Mouse (Mus musculus) Patski (cell line): ENCODE data around the gene Rtn4. TPM values are rescaled to one million over a fixed set of nuclear protein-coding genes. Genes with fewer than 3 reads are reported as not detected.

Experiments used
- ATAC-seq: fragments of 100-300 bp; one replicate; pipeline ENCODE4 v1.8.0; 2021
- CTCF ChIA-PET: fragments of 350-600 bp; sonication (Branson Sonifier 250); formaldehyde crosslinking; loops from one replicate; lab custom pipeline; 2022; ENCODE audit warnings: inconsistent platforms; lab: Charles Lee
- POLR2A ChIA-PET: fragments of 350-600 bp; sonication (Branson Sonifier 250); formaldehyde crosslinking; loops from one replicate; lab custom pipeline; 2022; ENCODE audit warnings: antibody characterized with exemption, inconsistent platforms; lab: Charles Lee
- DNase-seq: peaks from one replicate; pipeline ENCODE4 v3.0.0-alpha.2; 2011; ENCODE audit warnings: low read depth, low spot score
- H3K27me3 ChIP-seq: fragments of 371-371 bp; one replicate; pipeline ENCODE4 v1.5.1; 2021
- CTCF ChIP-seq: fragments of 100-300 bp; IDR thresholded peaks from one replicate; pipeline ENCODE4 v1.5.1; 2021
- in situ Hi-C: fragments of 300-500 bp; cut with MboI; formaldehyde crosslinking; loops from 3 replicates; pipeline ENCODE4 v1.11.1; 2018; ENCODE audit warnings: low pct_unique_long_range_greater_than_20kb, mixed read lengths
- polyA plus RNA-seq: library from polyadenylated mRNA; unstranded; gene quantifications from one replicate; pipeline ENCODE4 v1.2.3, GENCODE M21; 2021

The Rtn4 gene
- polyA plus RNA-seq, 1 experiment from 2014 or later, result 580 TPM

DNA sequence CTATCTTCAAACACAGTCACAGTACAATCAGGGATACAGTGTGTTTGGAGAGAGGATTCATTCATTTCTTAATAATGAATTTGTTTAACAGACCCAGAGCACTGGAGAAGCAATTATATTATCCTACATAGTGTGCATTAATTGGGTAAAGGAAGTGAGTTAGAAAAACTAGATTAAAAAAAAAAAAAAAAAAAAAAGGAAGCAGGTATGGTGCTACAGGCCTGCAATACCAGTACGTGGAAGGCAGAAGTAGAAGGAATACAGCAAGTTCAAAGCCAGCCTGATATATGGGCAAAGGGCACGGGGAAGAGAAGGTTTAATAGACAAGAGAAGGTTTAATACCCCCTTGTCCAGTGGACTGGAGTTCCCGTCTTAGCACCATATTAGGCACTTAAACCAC lies 86.2 kb downstream of the Rtn4 start:
- POLR2A ChIA-PET, result no interaction called here
- ATAC-seq (no peak), DNase-seq (no peak)
- in situ Hi-C loops, result no loop called here
- CTCF ChIA-PET, result interaction anchor here (1.2 to 1.3 kb wide), 2 partner anchors 11 to 26 kb away, joined by 3 read pairs; no protein-coding TSS in a partner anchor
- TF ChIP-seq CTCF, result no peak
- H3K27me3 ChIP-seq, result no peaks in the 10 kb centered on the region

DNA sequence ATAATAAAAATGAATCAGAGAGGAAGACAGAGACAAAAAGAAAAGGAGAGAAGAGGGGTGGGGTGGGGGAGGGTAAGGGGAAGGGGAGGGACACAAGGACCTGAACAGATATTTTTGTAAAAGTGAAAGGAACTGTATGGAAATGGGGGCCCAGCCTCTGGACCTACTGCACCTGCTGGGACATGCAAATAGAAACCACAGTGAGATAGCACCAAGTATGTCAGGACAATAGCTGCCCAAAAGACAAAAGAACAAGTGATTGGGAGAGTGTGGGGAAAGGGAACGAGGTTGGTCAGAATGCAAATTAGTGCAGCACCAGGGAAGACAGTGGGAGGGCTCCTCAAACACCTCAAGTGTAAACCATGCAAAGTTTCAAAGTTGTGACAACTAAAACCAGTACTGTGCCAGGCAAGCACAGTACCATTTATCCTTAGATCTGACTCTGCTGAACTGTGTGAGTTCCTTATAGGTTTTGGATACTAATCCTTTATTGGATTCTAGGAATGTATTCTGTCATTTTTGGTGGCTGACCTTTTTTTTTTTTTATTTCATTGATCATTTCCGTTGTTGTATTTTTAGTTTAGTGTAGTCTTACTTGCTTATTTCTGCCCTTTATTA lies 86.8 kb downstream of the Rtn4 start:
- no peak for ATAC-seq
- ChIA-PET POLR2A (no interaction called here), CTCF (no interaction called here)
- DNase-seq, result no peak
- H3K27me3 ChIP-seq, result no peaks in the 10 kb centered on the region
- in situ Hi-C loops, result no loop called here
- no peak for TF ChIP-seq CTCF

DNA sequence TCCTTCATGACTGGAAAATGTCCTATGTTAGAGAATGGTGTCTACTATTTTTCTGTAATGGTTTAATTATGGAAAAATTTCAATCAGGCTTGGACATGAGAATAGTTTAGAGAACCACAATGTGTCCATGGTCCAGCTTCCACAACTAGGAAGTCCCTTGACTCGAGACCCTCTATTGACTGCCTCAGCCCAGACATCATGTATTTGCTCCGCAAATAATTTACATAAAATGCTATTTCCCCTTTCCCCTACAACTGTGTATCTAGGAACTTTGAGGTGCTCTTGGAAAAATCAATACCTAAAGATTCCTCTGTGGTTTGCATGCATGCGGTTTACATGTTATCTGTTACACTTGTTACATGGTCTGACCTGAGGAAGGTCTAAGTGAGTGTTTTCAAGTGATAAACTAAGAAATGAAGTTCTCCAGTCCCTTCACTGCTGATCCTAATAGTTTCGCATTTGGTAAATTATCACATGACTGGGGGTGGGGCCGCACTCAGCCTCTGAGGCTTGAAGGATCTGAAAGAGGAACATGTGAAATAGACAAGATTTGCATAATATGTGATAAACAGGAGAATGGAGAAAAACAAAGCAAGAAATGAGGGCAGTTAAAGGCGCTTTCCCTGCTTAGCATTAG lies 94.0 kb downstream of the Rtn4 start:
- TF ChIP-seq CTCF, result no peak
- no peaks in the 10 kb centered on the region for H3K27me3 ChIP-seq
- CTCF ChIA-PET, result no interaction called here
- ATAC-seq, result no peak
- in situ Hi-C loops, result no loop called here
- no peak for DNase-seq
- POLR2A ChIA-PET, result no interaction called here

DNA sequence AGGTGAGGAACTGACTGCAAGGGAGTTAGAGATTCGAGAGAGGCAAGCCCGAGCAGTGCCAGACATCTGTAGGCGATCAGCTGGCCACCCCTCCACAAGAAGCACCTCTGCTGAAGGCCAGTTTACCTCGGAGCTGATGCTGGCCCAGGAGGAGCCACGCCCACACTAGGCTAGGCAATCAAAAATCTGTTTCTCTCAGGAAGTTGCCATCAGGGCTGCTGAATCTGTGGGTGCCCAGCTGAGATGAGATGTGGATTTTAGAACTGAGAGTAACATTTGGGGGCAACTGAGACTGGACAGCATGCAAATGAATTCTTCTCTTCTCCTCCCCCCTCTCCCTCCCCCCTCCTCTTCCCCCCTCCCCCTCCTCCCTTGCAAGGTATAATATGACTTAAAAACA lies 94.7 kb downstream of the Rtn4 start:
- ChIA-PET CTCF (no interaction called here), POLR2A (no interaction called here)
- in situ Hi-C loops, result no loop called here
- H3K27me3 ChIP-seq, result no peaks in the 10 kb centered on the region
- ATAC-seq, result no peak
- TF ChIP-seq CTCF, result no peak
- DNase-seq, result no peak

DNA sequence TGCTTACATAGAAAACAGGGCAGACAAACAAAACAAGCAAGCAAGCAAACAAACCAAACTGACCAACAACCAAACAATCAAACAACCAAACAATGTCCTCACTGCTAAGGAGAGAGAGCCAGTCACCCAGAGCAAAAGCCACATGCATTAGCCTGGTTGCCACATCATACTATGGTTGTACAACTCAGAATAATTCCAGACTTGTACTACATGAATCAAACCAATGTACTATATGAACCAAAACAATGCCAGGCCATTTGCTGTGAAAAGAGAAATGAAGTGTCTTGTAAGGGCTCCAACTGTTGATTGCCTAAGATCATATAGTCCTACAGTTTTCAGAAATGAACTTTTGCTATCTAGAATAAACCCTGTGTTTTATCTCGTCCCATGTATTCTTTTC lies 95.8 kb downstream of the Rtn4 start:
- no peaks in the 10 kb centered on the region for H3K27me3 ChIP-seq
- DNase-seq (no peak), ATAC-seq (no peak)
- ChIA-PET POLR2A (no interaction called here), CTCF (no interaction called here)
- TF ChIP-seq CTCF, result no peak
- in situ Hi-C loops, result no loop called here

DNA sequence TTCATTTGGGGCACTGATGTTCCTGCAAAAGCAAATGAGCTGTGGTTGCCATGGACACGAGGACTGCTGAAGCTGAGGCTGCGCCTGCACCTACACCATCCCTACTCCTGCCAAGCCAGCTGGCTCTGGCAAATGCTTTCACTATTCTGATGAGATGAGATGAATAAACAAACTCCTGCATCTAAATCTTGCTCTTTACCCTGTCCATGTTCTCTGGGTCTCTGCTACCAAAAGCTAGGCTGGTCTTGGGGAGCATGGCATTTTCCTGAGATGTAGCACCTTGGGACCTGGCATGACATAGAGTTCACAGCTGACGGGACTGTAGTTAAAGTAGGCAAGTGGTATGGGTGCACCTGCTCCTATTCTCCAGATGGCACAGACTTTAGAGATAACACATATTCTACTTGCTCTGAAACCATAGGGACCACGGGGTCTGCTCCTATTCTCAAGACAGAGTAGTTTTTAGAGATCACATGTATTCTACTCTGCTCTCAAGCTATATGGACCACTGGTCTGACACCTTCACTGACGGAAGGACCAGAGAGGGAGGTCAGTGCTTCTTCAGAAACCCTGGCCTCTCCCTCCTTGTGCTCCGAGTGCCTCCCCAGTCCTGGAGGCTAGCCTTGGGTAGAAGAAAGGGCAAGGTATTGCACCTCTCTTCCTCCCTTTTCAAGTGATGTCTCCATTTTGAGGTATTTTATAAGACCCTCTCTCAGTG lies 96.3 kb downstream of the Rtn4 start:
- POLR2A ChIA-PET, result no interaction called here
- H3K27me3 ChIP-seq, result no peaks in the 10 kb centered on the region
- CTCF ChIA-PET, result interaction anchor here (0.9 kb wide), 1 partner anchor 11 kb away, joined by 3 read pairs; no protein-coding TSS in a partner anchor
- in situ Hi-C loops, result no loop called here
- no peak for TF ChIP-seq CTCF
- ATAC-seq, result no peak
- DNase-seq, result no peak

DNA sequence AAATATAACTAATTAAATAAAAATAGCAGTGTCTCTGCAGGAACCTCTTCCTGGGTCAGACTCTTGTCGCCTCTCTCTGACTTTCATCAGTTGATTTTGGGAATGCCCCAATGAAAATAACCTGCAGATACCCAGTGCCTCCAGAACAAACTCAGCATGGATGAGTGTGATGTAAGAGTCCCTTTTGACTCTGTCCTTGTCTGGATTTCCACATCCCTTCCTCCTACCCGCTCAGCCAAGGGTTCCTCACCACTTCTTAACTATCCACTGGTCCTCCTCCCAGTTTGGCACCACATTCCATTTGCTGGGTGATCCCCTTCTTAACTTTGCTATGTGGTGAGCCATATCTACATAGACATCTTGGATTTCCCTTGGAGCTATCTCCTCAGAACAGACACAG lies 98.0 kb downstream of the Rtn4 start:
- POLR2A ChIA-PET, result interaction anchor here (0.6 kb wide), 1 partner anchor 1071 kb away, joined by 3 read pairs; no protein-coding TSS in a partner anchor
- DNase-seq (no peak), ATAC-seq (no peak)
- CTCF ChIA-PET, result interaction anchor here (1.3 kb wide), 2 partner anchors 9 to 10 kb away, joined by 3 to 4 read pairs; no protein-coding TSS in a partner anchor
- in situ Hi-C loops, result no loop called here
- TF ChIP-seq CTCF, result no peak
- H3K27me3 ChIP-seq, result no peaks in the 10 kb centered on the region

Other genes with a start within 250 kb of the Rtn4 start
- gene Prorsd1, start 177.9 kb upstream of the Rtn4 start, polyA plus RNA-seq, result 10.9 TPM
- 31.2 TPM for gene Mtif2, start 166.5 kb upstream of the Rtn4 start, polyA plus RNA-seq
- gene Clhc1, start 145.0 kb upstream of the Rtn4 start, polyA plus RNA-seq, result 0.40 TPM
- gene Rps27a, start 144.8 kb upstream of the Rtn4 start, polyA plus RNA-seq, result 545 TPM
- 0.65 TPM for gene 4931440F15Rik, start 132.7 kb downstream of the Rtn4 start, polyA plus RNA-seq